Mouse (Mus musculus) cerebellum, adult 2 months (tissue): Measurements from ENCODE around the gene Inhbe. TPM values are rescaled to one million over a fixed set of nuclear protein-coding genes. Genes with fewer than 3 reads are reported as not detected.
A peak's percentile ranks its signal among the peaks of the same experiment; 100 is the strongest.

Source experiments
- DNase-seq, 2 experiments: peaks; one replicate each; pipeline ENCODE4 v3.0.0; 2021
- H3K27ac ChIP-seq: fragments of 200-500 bp; 2 replicates; pipeline ENCODE4 v1.5.1; 2012; ENCODE audit warnings: low read length, control low read depth, inconsistent platforms; ENCODE audit not compliant: insufficient read depth
- H3K27me3 ChIP-seq: fragments of 200-500 bp; 2 replicates; pipeline ENCODE4 v1.6.1; 2012; ENCODE audit warnings: inconsistent platforms, mild to moderate bottlenecking, low read length, moderate library complexity; ENCODE audit not compliant: control insufficient read depth, insufficient read depth
- H3K4me1 ChIP-seq: fragments of 200-500 bp; 2 replicates; pipeline ENCODE4 v1.6.1; 2011; ENCODE audit warnings: low read length; ENCODE audit not compliant: control insufficient read depth, insufficient read depth
- H3K4me3 ChIP-seq: fragments of 200-500 bp; replicated peaks from 2 replicates; pipeline ENCODE3; 2011; ENCODE audit warnings: mild to moderate bottlenecking, low read depth, low read length, control low read depth; ENCODE audit not compliant: insufficient read depth
- CTCF ChIP-seq: fragments of 200-500 bp; IDR thresholded peaks from 2 replicates; pipeline ENCODE4 v1.5.1; 2011; ENCODE audit warnings: low read depth, mild to moderate bottlenecking, control low read depth, low read length, moderate library complexity, borderline replicate concordance; ENCODE audit not compliant: insufficient read depth
- POLR2A ChIP-seq: fragments of 200-500 bp; IDR thresholded peaks from 2 replicates; pipeline ENCODE4 v1.6.1; 2011; ENCODE audit warnings: low read length, control low read depth, borderline replicate concordance; ENCODE audit not compliant: insufficient read depth
- WGBS: fragments of 180-500 bp; shearing (Covaris S2); methylation state at CpG from one replicate; pipeline ENCODE4 v1.1.7; 2018; 5-methylcytosine and 5-hydroxymethylcytosine counted together
- polyA plus RNA-seq: library from polyadenylated mRNA; depleted of rRNA; stranded (reverse); fragments of >200 nt; gene quantifications from 2 replicates; pipeline ENCODE4 v1.2.3, GENCODE M21; 2012

Gene Inhbe
- polyA plus RNA-seq, 1 experiment: not detected

GRCm38 (mm10) chr10:127325454-127326016 is 28.7 kb downstream of the Inhbe start:
- Histone ChIP-seq H3K4me1 (no peaks in the 10 kb centered on the region), H3K27me3 (no peaks in the 10 kb centered on the region; the same call in 1 of the 2 replicates), H3K27ac (no peak overlapping the region), H3K4me3 (no peak overlapping the region)
- TF ChIP-seq POLR2A (no peak), CTCF (no peak)
- no peak for DNase-seq
- 68% methylated on average over 14 of the region's 14 CpGs for WGBS

- no peak for DNase-seq
- peak; percentile 40; the same call in 1 of the 2 replicates for TF ChIP-seq CTCF
- TF ChIP-seq POLR2A: no peak
- no peak overlapping the region for H3K4me3 ChIP-seq
- 15% methylated on average over 7 of the region's 7 CpGs for whole genome bisulfite sequencing
- no peaks in the 10 kb centered on the region for H3K4me1 ChIP-seq
- H3K27ac ChIP-seq: no peak overlapping the region
- no peaks in the 10 kb centered on the region; the same call in 1 of the 2 replicates for H3K27me3 ChIP-seq
Observed at GRCm38 (mm10) chr10:127324495-127324894, 29.7 kb downstream of the Inhbe start.

DNA sequence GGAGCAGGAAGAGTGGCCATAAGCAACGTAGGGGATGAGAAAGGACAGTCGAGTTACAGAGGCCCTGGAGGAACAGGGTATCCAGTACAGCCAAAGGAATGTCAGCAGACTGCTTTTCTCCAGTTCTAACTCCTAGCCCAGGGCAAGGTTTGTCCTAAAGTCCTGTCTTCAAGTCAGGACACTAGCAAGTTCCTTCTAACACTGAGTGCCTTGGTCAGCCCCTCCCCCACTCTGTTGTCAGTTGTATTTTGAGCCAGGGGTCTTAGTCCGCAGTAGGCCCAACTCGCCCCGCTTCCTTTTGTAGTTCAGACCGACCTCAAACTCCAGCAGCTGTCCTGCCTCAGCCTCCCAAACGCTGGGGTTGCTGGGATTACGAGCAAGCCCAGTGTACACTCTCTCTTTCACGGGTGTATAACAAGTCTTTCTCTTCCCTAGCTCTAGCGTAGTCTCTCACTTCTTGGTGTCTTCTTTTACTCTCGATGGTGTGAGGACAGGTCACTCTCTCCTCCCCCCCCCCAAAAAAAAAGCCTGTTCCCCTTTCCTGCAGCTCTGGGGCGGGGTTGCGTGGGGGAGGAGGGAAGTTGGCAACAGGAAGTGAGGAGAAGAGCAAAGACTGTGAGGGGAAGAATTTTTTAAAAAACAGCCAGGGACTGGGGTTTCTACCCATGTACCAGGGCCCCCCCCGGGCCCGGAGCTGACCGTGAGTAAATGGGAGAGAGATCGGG is 30.9 kb downstream of the Inhbe start:
- WGBS: 77% methylated on average over 17 of the region's 17 CpGs
- no peak for TF ChIP-seq CTCF
- TF ChIP-seq POLR2A: no peak
- Histone ChIP-seq H3K27me3 (no peaks in the 10 kb centered on the region; the same call in 1 of the 2 replicates), H3K4me3 (no peak overlapping the region), H3K4me1 (no peaks in the 10 kb centered on the region), H3K27ac (no peak overlapping the region)
- DNase-seq: no peak

DNA sequence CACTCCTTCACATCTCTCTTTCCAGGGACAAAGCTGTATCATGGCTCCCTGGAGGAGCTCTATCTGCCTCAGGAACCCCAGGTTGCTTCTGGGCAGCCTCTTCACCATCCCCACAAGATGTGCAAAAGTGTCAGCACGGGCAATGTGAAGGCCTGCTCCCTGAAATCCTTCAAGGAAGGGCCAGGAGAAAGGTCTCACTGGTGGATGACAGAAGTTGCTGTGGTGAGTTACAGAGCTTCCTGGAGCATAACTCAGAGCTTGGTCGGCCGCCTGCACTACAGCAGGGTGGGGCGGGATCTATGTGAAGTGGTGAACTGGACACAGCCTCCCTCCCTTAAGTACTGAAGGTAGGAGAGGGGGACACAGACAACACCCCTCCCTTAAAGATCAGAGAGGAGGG is 31.5 kb downstream of the Inhbe start:
- Histone ChIP-seq H3K27me3 (no peaks in the 10 kb centered on the region; the same call in 1 of the 2 replicates), H3K4me3 (no peak overlapping the region), H3K27ac (no peak overlapping the region), H3K4me1 (no peaks in the 10 kb centered on the region)
- 85% methylated on average over 4 of the region's 4 CpGs for WGBS
- TF ChIP-seq CTCF (no peak), POLR2A (no peak)
- no peak for DNase-seq

DNA sequence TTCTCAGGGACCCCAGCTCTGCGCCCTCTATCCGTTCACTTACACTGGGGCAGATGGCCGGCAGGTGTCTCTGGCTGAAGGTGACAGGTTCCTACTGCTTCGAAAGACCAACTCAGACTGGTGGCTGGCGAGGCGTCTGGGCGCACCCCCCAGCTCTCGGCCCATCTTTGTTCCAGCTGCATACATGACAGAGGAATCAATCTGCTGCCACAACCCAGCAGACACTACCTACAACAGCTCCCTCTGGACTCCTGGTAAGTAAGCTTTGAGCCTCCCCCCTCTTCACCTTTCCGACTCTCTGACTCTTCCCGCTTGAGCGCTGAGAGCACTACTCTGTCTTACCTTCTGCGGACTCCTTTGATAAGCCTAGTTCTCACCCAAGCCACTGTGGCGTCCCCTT is 32.0 kb downstream of the Inhbe start:
- no peak overlapping the region for H3K4me3 ChIP-seq
- 66% methylated on average over 13 of the region's 13 CpGs for WGBS
- TF ChIP-seq CTCF: no peak
- no peak for TF ChIP-seq POLR2A

DNA sequence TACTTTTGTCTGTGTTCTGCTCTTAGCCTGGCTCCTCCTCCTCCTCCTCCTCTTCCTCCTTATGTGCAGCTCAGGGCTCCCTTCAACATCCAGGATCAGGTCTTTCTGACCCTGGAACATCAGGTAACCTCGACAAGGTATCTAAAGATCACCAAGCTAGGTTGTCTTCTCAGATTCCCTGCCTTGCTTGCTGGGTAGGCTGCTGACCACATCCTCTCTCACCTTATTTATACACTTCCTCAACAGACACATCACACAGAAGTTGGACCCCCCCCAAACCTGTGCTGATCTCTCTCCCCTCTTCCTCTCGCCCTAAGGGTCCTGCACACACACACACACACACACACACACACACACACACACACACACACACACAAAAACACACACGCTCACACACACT is 32.6 kb downstream of the Inhbe start, which contains the start of gene Arhgap9:
Gene Arhgap9, plus strand, starts transcription at position 344 of the 400 bp plus-strand sequence.
- H3K4me1 ChIP-seq: no peaks in the 10 kb centered on the region
- 73% methylated on average over 3 of the region's 3 CpGs for WGBS
- no peaks in the 10 kb centered on the region; the same call in 1 of the 2 replicates for H3K27me3 ChIP-seq
- TF ChIP-seq POLR2A (no peak), CTCF (no peak)
- no peak for DNase-seq
- H3K27ac ChIP-seq: no peak within 1 kb of the TSS
- H3K4me3 ChIP-seq: no peak within 1 kb of the TSS

More for the DNA sequence above, 32.0 kb downstream of the Inhbe start:
- Histone ChIP-seq H3K27me3 (no peaks in the 10 kb centered on the region; the same call in 1 of the 2 replicates), H3K4me1 (no peaks in the 10 kb centered on the region), H3K27ac (no peak overlapping the region)
- no peak for DNase-seq

DNA sequence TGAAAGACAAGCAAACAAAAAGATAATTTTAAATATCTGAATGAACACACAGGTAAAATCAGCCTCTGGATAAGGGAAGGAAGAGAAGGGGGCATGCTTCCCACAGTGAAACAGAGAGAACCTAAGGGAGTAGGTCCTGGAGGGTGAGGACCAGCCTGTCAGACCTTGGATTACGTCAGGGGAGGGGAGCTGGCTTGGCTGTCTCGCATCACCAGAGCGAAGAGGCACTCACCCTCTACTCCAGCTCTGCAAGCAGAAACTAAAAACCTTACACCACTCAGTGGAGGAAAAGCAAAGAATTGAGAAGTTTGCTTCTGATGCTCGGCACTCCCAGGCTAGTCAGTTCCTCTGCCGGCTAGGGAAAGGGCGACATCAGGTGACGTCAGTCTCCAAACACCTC is 34.2 kb downstream of the Inhbe start:
- 76% methylated on average over 7 of the region's 7 CpGs for WGBS
- Histone ChIP-seq H3K27me3 (no peaks in the 10 kb centered on the region; the same call in 1 of the 2 replicates), H3K4me3 (no peak overlapping the region), H3K27ac (no peak overlapping the region), H3K4me1 (no peaks in the 10 kb centered on the region)
- DNase-seq: no peak
- no peak for TF ChIP-seq CTCF
- no peak for TF ChIP-seq POLR2A

- no peak for DNase-seq
- no peak for TF ChIP-seq POLR2A
- TF ChIP-seq CTCF: no peak
- Histone ChIP-seq H3K4me1 (no peaks in the 10 kb centered on the region), H3K4me3 (no peak overlapping the region), H3K27me3 (no peaks in the 10 kb centered on the region), H3K27ac (no peak overlapping the region)
- 39% methylated on average over 4 of the region's 4 CpGs for WGBS
Observed at GRCm38 (mm10) chr10:127318009-127318408, 36.2 kb downstream of the Inhbe start.
